Mouse (Mus musculus) heart, adult 2 months (tissue): ENCODE results near the gene Stard13. TPM values are rescaled to one million over a fixed set of nuclear protein-coding genes. Genes with fewer than 3 reads are reported as not detected.
A peak's percentile ranks its signal among the peaks of the same experiment; 100 is the strongest.

ENCODE experiments used
- DNase-seq, 2 experiments: peaks; one replicate each; pipeline ENCODE4 v3.0.0; 2021
- H3K27ac ChIP-seq: fragments of 200-600 bp; 2 replicates; pipeline ENCODE4 v1.8.1; 2022
- H3K27me3 ChIP-seq: fragments of 200-500 bp; 2 replicates; pipeline ENCODE4 v1.6.1; 2012; ENCODE audit warnings: mild to moderate bottlenecking, low read length, inconsistent platforms, mixed read lengths; ENCODE audit not compliant: control insufficient read depth, insufficient read depth
- H3K36me3 ChIP-seq: fragments of 200-500 bp; 2 replicates; pipeline ENCODE4 v1.6.1; 2012; ENCODE audit warnings: low read length, inconsistent platforms; ENCODE audit not compliant: control insufficient read depth, insufficient read depth
- H3K4me1 ChIP-seq: fragments of 200-500 bp; 2 replicates; pipeline ENCODE4 v1.6.1; 2011; ENCODE audit warnings: low read length; ENCODE audit not compliant: control insufficient read depth, insufficient read depth
- H3K4me3 ChIP-seq: fragments of 200-600 bp; 2 replicates; pipeline ENCODE4 v1.8.1; 2022
- H3K79me2 ChIP-seq: fragments of 200-500 bp; replicated peaks from 2 replicates; pipeline ENCODE4 v1.6.1; 2012; ENCODE audit warnings: mild to moderate bottlenecking, inconsistent platforms, low read length, moderate library complexity, mixed read lengths; ENCODE audit not compliant: control insufficient read depth, insufficient read depth
- H3K9ac ChIP-seq: fragments of 200-500 bp; 2 replicates; pipeline ENCODE4 v1.6.1; 2012; ENCODE audit warnings: low read depth, mild to moderate bottlenecking, control low read depth, inconsistent platforms, low read length, mixed read lengths
- CTCF ChIP-seq: fragments of 200-600 bp; IDR thresholded peaks from 2 replicates; pipeline ENCODE4 v1.8.1; 2022; ENCODE audit warnings: antibody characterized with exemption, mild to moderate bottlenecking, moderate library complexity
- EP300 ChIP-seq: fragments of 200-500 bp; IDR thresholded peaks from 2 replicates; pipeline ENCODE4 v1.6.1; 2011; ENCODE audit warnings: low read depth, low read length, control low read depth; ENCODE audit not compliant: insufficient read depth
- POLR2A ChIP-seq: fragments of 200-500 bp; IDR thresholded peaks from 2 replicates; pipeline ENCODE4 v1.6.1; 2011; ENCODE audit warnings: mild to moderate bottlenecking, low read depth, low read length, control low read depth; ENCODE audit not compliant: insufficient read depth
- WGBS: fragments of 180-500 bp; shearing (Covaris S2); methylation state at CpG from one replicate; pipeline ENCODE4 v1.1.7; 2018; 5-methylcytosine and 5-hydroxymethylcytosine counted together
- intact Hi-C: fragments of 180-260 bp; cut with DNase I; formaldehyde crosslinking; loops from one replicate; pipeline ENCODE4 v1.15.1; 2025
- polyA plus RNA-seq: library from polyadenylated mRNA; depleted of rRNA; stranded (reverse); fragments of >200 nt; gene quantifications from 2 replicates; pipeline ENCODE4 v1.2.3, GENCODE M21; 2012
- total RNA-seq, 2 experiments: library from RNA; stranded (reverse); gene quantifications; 2 replicates each; pipeline ENCODE4 v1.2.3; 2021

Stard13 gene
- total and polyA plus RNA-seq, 3 experiments, result 9.9 to 24.4 (median 22.1) TPM

- no peak overlapping the region for H3K4me3 ChIP-seq
- TF ChIP-seq CTCF, result no peak
- no peak for TF ChIP-seq EP300
- no peak for TF ChIP-seq POLR2A
- no peak overlapping the region for H3K9ac ChIP-seq
- H3K27me3 ChIP-seq, result no peaks in the 10 kb centered on the region
- WGBS, result 96% methylated on average over 5 of the region's 5 CpGs
- no peak for DNase-seq
- H3K79me2 ChIP-seq, result no peaks in the 10 kb centered on the region
- H3K36me3 ChIP-seq, result peaks cover 4% of the 10 kb centered on the region
- peaks cover 7% of the 10 kb centered on the region for H3K4me1 ChIP-seq
- no peak overlapping the region for H3K27ac ChIP-seq
- intact Hi-C loops, result no loop called here
Measured at GRCm38 (mm10) chr5:151042911-151043310, 190.7 kb downstream of the Stard13 start.

- H3K27ac ChIP-seq, result no peak overlapping the region
- 87% methylated on average over 7 of the region's 7 CpGs for WGBS
- H3K4me3 ChIP-seq, result no peak overlapping the region
- H3K4me1 ChIP-seq, result no peaks in the 10 kb centered on the region
- no peak for DNase-seq
- intact Hi-C loops, result no loop called here
- H3K36me3 ChIP-seq, result no peaks in the 10 kb centered on the region; the same call in 1 of the 2 replicates
- H3K79me2 ChIP-seq, result no peaks in the 10 kb centered on the region
- TF ChIP-seq CTCF, result no peak
- H3K9ac ChIP-seq, result no peak overlapping the region
- no peaks in the 10 kb centered on the region for H3K27me3 ChIP-seq
Measured at GRCm38 (mm10) chr5:151037871-151038270, 195.8 kb downstream of the Stard13 start.

- Histone ChIP-seq H3K4me3 (no peak overlapping the region), H3K36me3 (no peaks in the 10 kb centered on the region; the same call in 1 of the 2 replicates), H3K4me1 (no peaks in the 10 kb centered on the region), H3K27ac (no peak overlapping the region), H3K79me2 (no peaks in the 10 kb centered on the region), H3K27me3 (no peaks in the 10 kb centered on the region), H3K9ac (no peak overlapping the region)
- TF ChIP-seq EP300 (no peak), CTCF (no peak), POLR2A (no peak)
- DNase-seq, result no peak
- WGBS, result 34% methylated on average over 9 of the region's 9 CpGs
- intact Hi-C loops, result no loop called here
Measured at GRCm38 (mm10) chr5:151034715-151035512, 198.7 kb downstream of the Stard13 start.

GRCm38 (mm10) chr5:151028906-151029305, 204.7 kb downstream of the Stard13 start:
- H3K27ac ChIP-seq, result no peak overlapping the region
- H3K4me1 ChIP-seq, result peaks cover 2% of the 10 kb centered on the region
- H3K9ac ChIP-seq, result no peak overlapping the region
- 73% methylated on average over 6 of the region's 6 CpGs for WGBS
- H3K79me2 ChIP-seq, result no peaks in the 10 kb centered on the region
- intact Hi-C loops, result no loop called here
- H3K27me3 ChIP-seq, result no peaks in the 10 kb centered on the region
- TF ChIP-seq EP300 (no peak), CTCF (no peak)
- no peak for DNase-seq
- no peak overlapping the region for H3K4me3 ChIP-seq
- no peaks in the 10 kb centered on the region for H3K36me3 ChIP-seq

GRCm38 (mm10) chr5:151027171-151027570, 206.5 kb downstream of the Stard13 start:
- no peak overlapping the region for H3K9ac ChIP-seq
- no peaks in the 10 kb centered on the region for H3K27me3 ChIP-seq
- intact Hi-C loops, result no loop called here
- no peaks in the 10 kb centered on the region for H3K36me3 ChIP-seq
- TF ChIP-seq CTCF (no peak), EP300 (no peak), POLR2A (no peak)
- H3K79me2 ChIP-seq, result no peaks in the 10 kb centered on the region
- 81% methylated on average over 7 of the region's 7 CpGs for WGBS
- no peak for DNase-seq
- H3K4me1 ChIP-seq, result peaks cover 4% of the 10 kb centered on the region
- H3K27ac ChIP-seq, result no peak overlapping the region
- H3K4me3 ChIP-seq, result no peak overlapping the region

GRCm38 (mm10) chr5:151026069-151026468, 207.6 kb downstream of the Stard13 start:
- WGBS, result 45% methylated on average over 4 of the region's 4 CpGs
- H3K4me1 ChIP-seq, result peaks cover 4% of the 10 kb centered on the region

More at GRCm38 (mm10) chr5:151026069-151026468, 207.6 kb downstream of the Stard13 start:
- TF ChIP-seq POLR2A, result peak; percentile 46; the same call in 1 of the 2 replicates
- TF ChIP-seq EP300, result peak; percentile 42; the same call in 1 of the 2 replicates
- TF ChIP-seq CTCF, result no peak
- no peak for DNase-seq
- no peak overlapping the region for H3K4me3 ChIP-seq
- H3K9ac ChIP-seq, result no peak overlapping the region
- no peaks in the 10 kb centered on the region for H3K36me3 ChIP-seq
- no peak overlapping the region for H3K27ac ChIP-seq
- H3K27me3 ChIP-seq, result no peaks in the 10 kb centered on the region
- no peaks in the 10 kb centered on the region for H3K79me2 ChIP-seq
- intact Hi-C loops, result no loop called here
